Mouse (Mus musculus) frontal cortex, adult (tissue): Measurements from ENCODE around the gene Tubd1.

ENCODE experiments used
- ATAC-seq: cut with Nextera tagmentation; 2 replicates; pipeline ENCODE4 v1.9.2; 2017; ENCODE audit warnings: mild to moderate bottlenecking, moderate library complexity, mixed read lengths; ENCODE audit not compliant: low TSS enrichment

Gene Tubd1

GRCm38 (mm10) chr11:86583990-86584897, 39.5 kb downstream of the Tubd1 start:
- no peak for ATAC-seq

- ATAC-seq = no peak
Observed at GRCm38 (mm10) chr11:86584898-86585597, 40.3 kb downstream of the Tubd1 start.

GRCm38 (mm10) chr11:86585598-86585984, 40.8 kb downstream of the Tubd1 start:
- no peak for ATAC-seq

GRCm38 (mm10) chr11:86586177-86586867, 41.5 kb downstream of the Tubd1 start:
- ATAC-seq = no peak

- ATAC-seq = no peak
Observed at GRCm38 (mm10) chr11:86586868-86587792, 42.3 kb downstream of the Tubd1 start.

GRCm38 (mm10) chr11:86587830-86588229, 43.0 kb downstream of the Tubd1 start:
- ATAC-seq = no peak

GRCm38 (mm10) chr11:86588583-86589298, 44.0 kb downstream of the Tubd1 start:
- ATAC-seq = no peak

- no peak for ATAC-seq
Observed at GRCm38 (mm10) chr11:86590066-86590465, 45.3 kb downstream of the Tubd1 start.

GRCm38 (mm10) chr11:86590579-86590978, 45.8 kb downstream of the Tubd1 start:
- ATAC-seq = peak; percentile 90

GRCm38 (mm10) chr11:86591301-86591845, 46.6 kb downstream of the Tubd1 start:
- ATAC-seq = no peak

- ATAC-seq = no peak
Observed at GRCm38 (mm10) chr11:86591931-86592616, 47.3 kb downstream of the Tubd1 start.

- no peak for ATAC-seq
Observed at GRCm38 (mm10) chr11:86592993-86593392, 48.2 kb downstream of the Tubd1 start.

GRCm38 (mm10) chr11:86593443-86593842, 48.7 kb downstream of the Tubd1 start:
- ATAC-seq = no peak

- ATAC-seq = no peak
Observed at GRCm38 (mm10) chr11:86594188-86594876, 49.5 kb downstream of the Tubd1 start.

- no peak for ATAC-seq
Observed at GRCm38 (mm10) chr11:86595366-86595765, 50.6 kb downstream of the Tubd1 start.

- no peak for ATAC-seq
Observed at GRCm38 (mm10) chr11:86596187-86596960, 51.6 kb downstream of the Tubd1 start.

- no peak for ATAC-seq
Observed at GRCm38 (mm10) chr11:86596976-86597375, 52.2 kb downstream of the Tubd1 start.

- no peak for ATAC-seq
Observed at GRCm38 (mm10) chr11:86598154-86598553, 53.4 kb downstream of the Tubd1 start.
